Mouse (Mus musculus) embryonic stem cell, embryonic (primary cell): Measurements from ENCODE around the gene Dgki.

ENCODE experiments used
- CTCF ChIA-PET, 4 experiments: fragments of 300-600 bp in 2 of 4; fragments of 350-600 bp in 2 of 4; sonication (Branson Sonifier 250); formaldehyde crosslinking; loops; one replicate each; lab custom pipeline; 2022; ENCODE audit warnings: inconsistent platforms in 2 of 4; lab: Charles Lee
- POLR2A ChIA-PET, 4 experiments: fragments of 300-600 bp in 2 of 4; fragments of 350-600 bp in 2 of 4; sonication (Branson Sonifier 250); formaldehyde crosslinking; loops; one replicate each; lab custom pipeline; 2022; ENCODE audit warnings: antibody characterized with exemption in 4 of 4, inconsistent platforms in 1 of 4; lab: Charles Lee

Gene Dgki

GRCm38 (mm10) chr6:36834695-36835265 is 465.2 kb downstream of the Dgki start:
- ChIA-PET POLR2A (interaction anchor here in 2 of 4 experiments (0.5 to 0.6 kb wide), 2 partner anchors 268 to 503 kb away, joined by 4 to 5 read pairs; no protein-coding TSS in a partner anchor), CTCF (no interaction called here)

- CTCF ChIA-PET, result no interaction called here
- POLR2A ChIA-PET, result no interaction called here
These were observed 467.3 kb downstream of the Dgki start for GRCm38 (mm10) chr6:36832681-36833080.

DNA sequence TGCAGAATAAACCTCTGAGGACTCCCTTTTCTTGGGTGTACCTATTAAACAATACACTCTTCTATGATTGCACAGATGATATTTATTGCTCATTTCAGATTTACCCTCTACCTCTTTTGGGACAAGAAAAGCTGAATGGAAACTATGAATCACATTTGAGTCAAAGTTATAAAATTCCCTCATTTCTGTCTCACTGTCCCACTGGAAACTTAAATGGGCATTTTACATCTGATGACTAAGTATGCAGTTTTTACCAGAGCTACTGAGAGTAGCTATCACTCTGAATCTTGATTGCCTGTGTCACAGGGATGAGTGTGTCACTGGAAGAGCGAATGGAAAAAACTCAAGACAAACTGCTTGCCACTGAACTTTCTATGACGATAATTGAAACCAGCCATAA is 467.8 kb downstream of the Dgki start:
- CTCF ChIA-PET, result no interaction called here

GRCm38 (mm10) chr6:36830371-36830925 is 469.5 kb downstream of the Dgki start:
- ChIA-PET POLR2A (interaction anchor here in 1 of 4 experiments (0.6 kb wide), 1 partner anchor 1299 kb away, joined by 3 read pairs; no protein-coding TSS in a partner anchor), CTCF (no interaction called here)

More for the DNA sequence above, 467.8 kb downstream of the Dgki start:
- POLR2A ChIA-PET, result no interaction called here

DNA sequence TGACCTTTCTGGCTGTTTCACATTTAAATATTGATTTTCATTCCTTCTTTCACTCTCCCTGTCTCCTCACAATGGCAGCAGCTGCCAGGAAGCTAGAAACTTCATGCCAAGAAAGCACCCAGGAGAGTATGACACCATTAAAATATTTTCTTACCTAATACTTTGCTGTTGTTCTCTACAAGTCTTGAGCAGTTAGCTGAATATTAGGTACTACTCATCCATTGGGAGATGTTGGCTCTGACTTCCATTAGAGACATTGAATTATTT is 480.3 kb downstream of the Dgki start:
- ChIA-PET CTCF (no interaction called here), POLR2A (no interaction called here)

GRCm38 (mm10) chr6:36819019-36819783 is 480.8 kb downstream of the Dgki start:
- CTCF ChIA-PET, result interaction anchor here in 1 of 4 experiments (0.6 kb wide), 1 partner anchor 152 kb away, joined by 3 read pairs; no protein-coding TSS in a partner anchor
- POLR2A ChIA-PET, result no interaction called here

- ChIA-PET CTCF (interaction anchor here in 2 of 4 experiments (0.6 kb wide), 2 partner anchors 153 to 1738 kb away, joined by 3 read pairs; no protein-coding TSS in a partner anchor), POLR2A (no interaction called here)
These were observed 481.5 kb downstream of the Dgki start for GRCm38 (mm10) chr6:36818281-36819018.

GRCm38 (mm10) chr6:36816666-36817065 is 483.3 kb downstream of the Dgki start:
- ChIA-PET POLR2A (no interaction called here), CTCF (no interaction called here)

DNA sequence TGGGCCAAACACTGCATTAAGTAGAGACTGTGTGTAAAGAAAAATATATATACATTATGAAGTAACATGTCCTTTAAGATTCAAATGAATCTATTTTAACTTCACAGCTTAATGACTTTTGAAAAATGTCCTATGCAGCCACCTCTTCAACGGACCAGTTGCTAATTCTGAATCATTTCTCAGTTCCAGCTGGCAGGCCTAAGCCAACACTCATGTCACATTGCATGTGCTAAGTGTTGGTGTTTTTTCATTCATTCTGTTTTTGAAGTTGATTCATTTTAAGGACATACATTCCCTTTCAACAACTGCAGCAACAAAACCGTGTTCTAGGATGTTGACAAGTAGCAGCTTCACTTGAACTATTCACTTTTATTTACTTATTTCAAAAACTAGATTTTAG is 484.0 kb downstream of the Dgki start:
- ChIA-PET CTCF (interaction anchor here in 1 of 4 experiments (0.6 kb wide), 1 partner anchor 146 kb away, joined by 3 read pairs; no protein-coding TSS in a partner anchor), POLR2A (no interaction called here)

DNA sequence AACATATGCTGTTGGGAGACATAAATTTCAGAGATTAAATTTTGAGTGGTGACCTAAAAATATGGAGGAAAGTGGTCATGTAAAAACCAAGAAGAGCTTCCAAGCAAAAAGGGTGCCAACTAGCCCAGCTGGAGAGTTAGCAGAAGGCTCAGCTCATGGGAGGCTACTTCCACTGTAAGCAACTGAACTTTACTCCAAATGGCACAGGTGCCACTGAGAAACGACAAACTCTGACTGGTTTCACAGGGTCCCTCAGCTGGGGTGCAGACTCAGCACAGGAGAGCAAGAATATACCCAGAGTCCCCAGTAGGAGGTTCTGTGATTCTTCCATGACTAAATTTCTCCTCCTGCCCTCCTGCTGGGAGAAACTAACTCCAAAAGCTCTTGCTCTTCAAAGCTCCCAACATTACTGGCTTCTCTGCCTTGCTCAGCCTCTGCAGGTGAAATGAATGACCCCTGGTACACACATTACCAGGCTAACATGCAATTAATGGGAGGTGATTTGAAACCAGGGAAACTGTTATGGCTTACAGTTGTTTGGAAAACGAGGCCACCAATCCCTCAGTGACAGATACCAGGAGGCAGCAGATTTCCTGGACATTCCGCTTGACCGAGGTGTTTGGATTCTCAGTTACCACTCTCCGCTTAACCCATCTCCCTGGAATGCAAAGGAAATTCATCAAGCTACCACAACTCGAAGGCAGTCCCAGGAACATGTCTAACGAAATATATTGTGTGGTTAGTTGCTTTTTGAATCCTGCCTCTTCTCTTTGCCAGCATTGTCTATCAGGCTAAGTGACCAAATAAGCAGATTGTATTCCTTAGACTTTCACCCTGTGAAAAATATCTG is 487.1 kb downstream of the Dgki start:
- ChIA-PET CTCF (no interaction called here), POLR2A (no interaction called here)

DNA sequence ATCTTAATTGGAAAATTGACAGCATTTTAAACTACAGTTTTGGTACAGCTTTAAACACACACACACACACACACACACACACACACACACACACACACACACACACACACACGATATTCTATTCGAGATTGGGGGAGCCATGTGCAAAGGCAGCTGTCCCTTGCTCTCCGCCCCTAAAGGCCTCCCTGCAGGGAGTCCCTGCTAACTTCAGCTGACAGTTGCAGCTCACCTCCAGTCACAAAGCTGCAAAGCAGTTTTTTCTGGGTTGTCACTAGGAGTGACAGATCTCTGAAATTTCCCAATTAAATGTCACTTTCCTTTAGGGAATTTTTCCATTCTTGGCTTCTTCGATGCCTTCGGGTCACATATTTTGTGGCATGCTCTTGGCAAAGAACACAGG is 489.5 kb downstream of the Dgki start:
- ChIA-PET POLR2A (interaction anchor here in 1 of 4 experiments (0.8 kb wide), 1 partner anchor 29 kb away, joined by 3 read pairs; no protein-coding TSS in a partner anchor), CTCF (interaction anchor here in 1 of 4 experiments (0.6 kb wide), 1 partner anchor 60 kb away, joined by 3 read pairs; no protein-coding TSS in a partner anchor)

GRCm38 (mm10) chr6:36809747-36810285 is 490.2 kb downstream of the Dgki start, which contains the start of gene Ptn:
Gene Ptn (minus strand): TSS chr6:36810220.
- POLR2A ChIA-PET, result interaction anchor here in 1 of 4 experiments (0.8 kb wide), 1 partner anchor 29 kb away, joined by 3 read pairs; no protein-coding TSS in a partner anchor
- CTCF ChIA-PET, result interaction anchor here in 1 of 4 experiments (0.6 kb wide), 1 partner anchor 60 kb away, joined by 3 read pairs; no protein-coding TSS in a partner anchor

DNA sequence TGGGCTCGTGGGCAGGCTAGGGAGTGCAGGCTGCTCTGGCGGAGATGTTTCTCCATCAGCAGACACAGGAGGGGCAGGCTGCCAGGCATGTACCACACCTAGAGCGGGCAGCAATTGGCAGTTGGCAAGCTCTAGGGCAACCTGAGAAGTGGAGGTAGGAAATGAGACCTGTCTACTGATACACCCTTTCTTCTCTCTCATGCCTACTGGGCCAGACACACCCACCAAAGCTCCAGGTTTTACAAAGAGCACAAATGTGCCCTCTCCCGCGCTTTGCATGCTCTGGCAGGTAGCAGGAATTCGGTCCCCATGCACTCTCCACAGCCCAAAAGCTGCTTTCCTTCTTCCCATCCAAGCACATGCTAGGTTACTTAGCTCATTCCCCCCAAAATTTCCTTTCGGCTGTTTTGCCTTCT is 490.7 kb downstream of the Dgki start:
- ChIA-PET CTCF (no interaction called here), POLR2A (no interaction called here)

DNA sequence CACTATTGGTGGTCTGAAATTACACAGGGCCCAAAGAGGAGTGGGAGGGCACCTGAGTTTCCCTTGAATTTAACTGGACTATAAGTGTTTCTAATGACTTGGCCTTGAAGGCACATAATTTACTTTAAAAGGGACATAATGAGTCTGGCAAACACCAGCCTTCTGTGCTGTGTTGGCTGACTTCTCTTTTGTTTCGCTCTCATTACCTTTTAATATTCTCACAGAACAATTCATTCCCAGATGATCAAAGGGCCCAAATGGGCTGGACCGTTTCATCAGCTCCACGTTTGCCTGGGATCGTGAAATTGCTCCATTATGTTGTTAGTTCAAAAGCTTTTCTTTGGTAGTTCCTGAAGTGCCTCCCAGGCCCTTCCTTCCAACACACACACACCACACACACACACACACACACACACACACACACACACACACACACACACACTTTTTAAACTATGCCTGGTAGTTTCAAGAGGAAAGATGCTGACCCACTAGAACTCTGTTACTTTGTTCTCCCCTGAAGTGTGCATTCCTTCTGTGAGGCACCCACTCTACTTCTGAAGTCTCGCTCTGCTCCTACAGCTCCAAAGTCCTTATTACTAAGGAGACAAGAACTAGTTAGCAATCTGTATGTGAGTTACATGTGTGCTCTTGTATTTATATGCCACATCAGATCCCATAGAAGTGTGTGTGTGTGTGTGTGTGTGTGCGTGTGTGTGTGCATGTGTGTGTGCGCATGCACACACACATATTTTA is 491.5 kb downstream of the Dgki start:
- POLR2A ChIA-PET, result interaction anchor here in 1 of 4 experiments (0.6 kb wide), 1 partner anchor 298 kb away, joined by 4 read pairs; no protein-coding TSS in a partner anchor

GRCm38 (mm10) chr6:36806906-36807305 is 493.1 kb downstream of the Dgki start:
- POLR2A ChIA-PET, result no interaction called here
- CTCF ChIA-PET, result interaction anchor here in 1 of 4 experiments (0.6 kb wide), 1 partner anchor 12 kb away, joined by 3 read pairs; no protein-coding TSS in a partner anchor

More for the DNA sequence above, 491.5 kb downstream of the Dgki start:
- CTCF ChIA-PET, result interaction anchor here in 2 of 4 experiments (0.7 to 1.0 kb wide), 3 partner anchors 64 to 665 kb away, joined by 3 to 4 read pairs (median 3); no protein-coding TSS in a partner anchor

GRCm38 (mm10) chr6:36800309-36800946 is 499.6 kb downstream of the Dgki start:
- POLR2A ChIA-PET, result no interaction called here
- CTCF ChIA-PET, result no interaction called here
